Mouse (Mus musculus) myocyte (in vitro differentiated cells): ENCODE measurements around the gene Cdk5rap3.

Experiments
- E2F4 ChIP-seq: IDR thresholded peaks from one replicate; pipeline ENCODE4 v1.6.1; 2011; ENCODE audit warnings: mild to moderate bottlenecking, control low read depth, moderate library complexity; ENCODE audit not compliant: insufficient read depth
- MAX ChIP-seq: IDR thresholded peaks from one replicate; pipeline ENCODE4 v1.6.1; 2011; ENCODE audit warnings: low read depth, mild to moderate bottlenecking, control low read depth
- MYOD1 ChIP-seq, 3 experiments: IDR thresholded peaks; one replicate each; pipeline ENCODE4 v1.6.1; 2011; ENCODE audit warnings: control low read depth in 2 of 3, low read depth in 2 of 3, mild to moderate bottlenecking in 2 of 3, moderate library complexity in 1 of 3; ENCODE audit not compliant: insufficient read length in 2 of 3, control insufficient read depth in 1 of 3
- MYOG ChIP-seq, 3 experiments: IDR thresholded peaks; one replicate each; pipeline ENCODE4 v1.6.1; 2011; ENCODE audit warnings: control low read depth in 2 of 3, low read depth in 2 of 3, mild to moderate bottlenecking in 2 of 3; ENCODE audit not compliant: insufficient read length in 2 of 3, control insufficient read depth in 1 of 3, insufficient read depth in 1 of 3
- POLR2A ChIP-seq: IDR thresholded peaks from one replicate; pipeline ENCODE4 v1.6.1; 2011; ENCODE audit warnings: low read depth, mild to moderate bottlenecking, control low read depth, moderate library complexity; ENCODE audit not compliant: insufficient read length
- POLR2AphosphoS2 ChIP-seq: IDR thresholded peaks from one replicate; pipeline ENCODE4 v1.6.1; 2011; ENCODE audit warnings: low read depth, control low read depth; ENCODE audit not compliant: insufficient read length
- REST ChIP-seq: IDR thresholded peaks from one replicate; pipeline ENCODE4 v1.6.1; 2011; ENCODE audit warnings: mild to moderate bottlenecking, control low read depth, moderate library complexity; ENCODE audit not compliant: insufficient read depth, insufficient read length
- SRF ChIP-seq: IDR thresholded peaks from one replicate; pipeline ENCODE4 v1.6.1; 2011; ENCODE audit warnings: low read depth; ENCODE audit not compliant: control insufficient read depth, insufficient read length
- TCF12 ChIP-seq: IDR thresholded peaks from one replicate; pipeline ENCODE4 v1.6.1; 2011; ENCODE audit warnings: mild to moderate bottlenecking, control low read depth; ENCODE audit not compliant: poor library complexity, insufficient read depth, severe bottlenecking
- TCF3 ChIP-seq: IDR thresholded peaks from one replicate; pipeline ENCODE4 v1.6.1; 2011; ENCODE audit warnings: low read depth, control low read depth; ENCODE audit not compliant: insufficient read length
- USF1 ChIP-seq: IDR thresholded peaks from one replicate; pipeline ENCODE4 v1.6.1; 2011; ENCODE audit warnings: low read depth, mild to moderate bottlenecking, control low read depth, moderate library complexity

DNA sequence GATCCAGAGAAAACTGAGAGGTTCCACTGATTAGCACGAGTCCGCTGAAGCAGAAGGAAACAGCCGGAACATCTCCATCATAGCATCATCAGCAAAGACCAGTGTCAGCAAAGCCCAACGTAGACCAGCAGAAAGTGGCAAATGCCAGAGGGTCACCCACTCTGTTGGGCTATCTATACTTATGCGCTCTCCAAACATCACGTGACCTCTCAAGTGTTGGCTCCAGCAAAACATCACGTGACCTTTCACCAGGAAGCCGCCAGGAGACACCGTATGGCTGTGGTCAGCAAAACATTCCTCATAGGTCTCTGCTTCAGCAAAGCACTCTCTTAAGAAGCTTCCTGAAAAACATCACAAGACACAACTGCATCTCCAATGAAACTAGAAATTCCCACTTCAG is 36.0 kb downstream of the Cdk5rap3 start:
- TF ChIP-seq POLR2A, result no peak
- TF ChIP-seq MYOD1 (IDR thresholded peaks at IDR 0.05; ENCODE audit: control insufficient read depth in 1 of 3, insufficient read length in 2 of 3, low read depth in 2 of 3), result no peak
- no peak for TF ChIP-seq MAX
- no peak for TF ChIP-seq POLR2AphosphoS2
- TF ChIP-seq E2F4, result no peak
- no peak for TF ChIP-seq TCF12
- no peak for TF ChIP-seq REST
- peak; percentile 33 for TF ChIP-seq USF1
- TF ChIP-seq SRF, result no peak
- TF ChIP-seq TCF3, result no peak
- no peak for TF ChIP-seq MYOG (IDR thresholded peaks at IDR 0.05; ENCODE audit: control insufficient read depth in 1 of 3, insufficient read depth in 1 of 3, insufficient read length in 2 of 3, low read depth in 2 of 3)
